ENCODE assay signal across 2 mouse cellular contexts in the genomic region with DNA sequence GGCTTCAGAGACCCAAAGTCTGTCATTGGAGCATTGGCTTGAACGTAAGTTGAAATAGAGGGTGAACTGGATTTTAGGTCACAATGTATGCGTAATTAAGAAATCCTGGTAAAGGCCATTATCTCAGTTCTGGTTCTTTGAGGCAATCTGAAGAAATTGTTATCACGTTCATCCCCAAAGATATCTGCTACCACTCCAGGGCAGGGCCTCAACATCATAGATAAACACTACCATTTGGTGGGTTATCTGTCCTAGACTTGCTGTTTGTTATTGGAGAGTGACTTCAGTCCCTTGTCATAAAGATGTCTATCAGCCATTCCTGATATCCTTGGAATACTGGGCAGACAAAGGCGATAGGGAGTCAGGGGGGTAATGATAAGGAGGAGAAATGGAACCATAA.
A peak's percentile ranks its signal among the peaks of the same experiment; 100 is the strongest.
TF ChIP-seq lines count a peak whose summit lies in the region.

No protein-coding gene starts in this region.

TF ChIP-seq in CH12.LX, 34 proteins besides CTCF, POLR2A, EP300 and RAD21 (continued from another document):
- TF ChIP-seq MEF2A (IDR thresholded peaks at IDR 0.05; ENCODE audit: borderline replicate concordance, low read depth, low read length) (no peak), ZC3H11A (IDR thresholded peaks at IDR 0.05; ENCODE audit: low read depth, low read length) (no peak), USF2 (conservative IDR thresholded peaks at IDR 0.05; ENCODE audit: low read depth, low read length) (no peak), RCOR1 (conservative IDR thresholded peaks at IDR 0.05; ENCODE audit: low read depth, low read length) (no peak)
TF ChIP-seq in CH12.LX: peak in this region for 0.

TF ChIP-seq in MEL, 35 proteins besides CTCF, POLR2A, EP300 and RAD21 (continued from another document):
- peak; percentile 50; the same call in 1 of the 2 replicates for TF ChIP-seq ETS1 (IDR thresholded peaks at IDR 0.05; ENCODE audit: low read depth, low read length)
